Mouse (Mus musculus) heart, embryonic 10.5 days (tissue): Measurements from ENCODE around the gene Sycp2l. TPM values are rescaled to one million over a fixed set of nuclear protein-coding genes. Genes with fewer than 3 reads are reported as not detected.

Experiments used
- DNase-seq: peaks from one replicate; pipeline ENCODE4 v3.0.0-alpha.2; 2017; ENCODE audit warnings: low spot score
- H3K27ac ChIP-seq: fragments of 300-500 bp; sonication (generic); 2 replicates; pipeline ENCODE4 v1.5.1; 2016; ENCODE audit warnings: mild to moderate bottlenecking
- H3K27me3 ChIP-seq: fragments of 300-500 bp; sonication (generic); 2 replicates; pipeline ENCODE4 v1.6.1; 2016; ENCODE audit warnings: mild to moderate bottlenecking; ENCODE audit not compliant: poor library complexity, insufficient read depth, severe bottlenecking
- H3K36me3 ChIP-seq: fragments of 300-500 bp; sonication (generic); 2 replicates; pipeline ENCODE4 v1.6.1; 2016; ENCODE audit warnings: mild to moderate bottlenecking, moderate library complexity
- H3K4me1 ChIP-seq: fragments of 300-500 bp; sonication (generic); 2 replicates; pipeline ENCODE4 v1.6.1; 2016; ENCODE audit warnings: mild to moderate bottlenecking
- H3K4me3 ChIP-seq: fragments of 300-500 bp; sonication (generic); 2 replicates; pipeline ENCODE4 v1.5.1; 2016; ENCODE audit warnings: mild to moderate bottlenecking, moderate library complexity
- H3K9me3 ChIP-seq: fragments of 300-500 bp; sonication (generic); 2 replicates; pipeline ENCODE4 v1.6.1; 2016; ENCODE audit warnings: mild to moderate bottlenecking, moderate library complexity
- WGBS: fragments of 180-500 bp; shearing (Covaris S2); methylation state at CpG from one replicate; pipeline ENCODE4 v1.1.7; 2016; 5-methylcytosine and 5-hydroxymethylcytosine counted together
- polyA plus RNA-seq: library from polyadenylated mRNA; unstranded; fragments of >200 nt; fragmentation: Nextera tagmentation; extraction: Ambion mirVana; gene quantifications from 2 replicates; pipeline ENCODE4 v1.2.1, GENCODE M21; 2016

Sycp2l gene
- polyA plus RNA-seq, 1 experiment from 2014 or later: not detected

GRCm38 (mm10) chr13:41215669-41216068 is 101.6 kb downstream of the Sycp2l start:
- 79% methylated on average over 6 of the region's 6 CpGs for WGBS
- Histone ChIP-seq H3K4me1 (peaks cover 11% of the 10 kb centered on the region), H3K27me3 (no peaks in the 10 kb centered on the region), H3K36me3 (no peaks in the 10 kb centered on the region), H3K27ac (no peak overlapping the region), H3K4me3 (no peak overlapping the region), H3K9me3 (0 out of 2 replicates have a peak, but pooled peaks cover 1% of the 10 kb centered on the region)
- DNase-seq: no peak

GRCm38 (mm10) chr13:41216236-41216635 is 102.1 kb downstream of the Sycp2l start:
- peaks cover 11% of the 10 kb centered on the region for H3K4me1 ChIP-seq
- no peaks in the 10 kb centered on the region for H3K27me3 ChIP-seq
- H3K27ac ChIP-seq: no peak overlapping the region
- H3K9me3 ChIP-seq: 0 out of 2 replicates have a peak, but pooled peaks cover 5% of the 10 kb centered on the region
- no peak for DNase-seq
- 77% methylated on average over 3 of the region's 3 CpGs for WGBS
- H3K4me3 ChIP-seq: no peak overlapping the region
- H3K36me3 ChIP-seq: no peaks in the 10 kb centered on the region

- no peak overlapping the region for H3K4me3 ChIP-seq
- 0 out of 2 replicates have a peak, but pooled peaks cover 5% of the 10 kb centered on the region for H3K9me3 ChIP-seq
- no peak overlapping the region for H3K27ac ChIP-seq
- peaks cover 8% of the 10 kb centered on the region; the same call in 1 of the 2 replicates for H3K4me1 ChIP-seq
- H3K27me3 ChIP-seq: no peaks in the 10 kb centered on the region
- WGBS: 39% methylated on average over 1 of the region's 1 CpGs
- DNase-seq: no peak
- 0 out of 2 replicates have a peak, but pooled peaks cover 2% of the 10 kb centered on the region for H3K36me3 ChIP-seq
Measured at GRCm38 (mm10) chr13:41219056-41219455, 104.9 kb downstream of the Sycp2l start.

DNA sequence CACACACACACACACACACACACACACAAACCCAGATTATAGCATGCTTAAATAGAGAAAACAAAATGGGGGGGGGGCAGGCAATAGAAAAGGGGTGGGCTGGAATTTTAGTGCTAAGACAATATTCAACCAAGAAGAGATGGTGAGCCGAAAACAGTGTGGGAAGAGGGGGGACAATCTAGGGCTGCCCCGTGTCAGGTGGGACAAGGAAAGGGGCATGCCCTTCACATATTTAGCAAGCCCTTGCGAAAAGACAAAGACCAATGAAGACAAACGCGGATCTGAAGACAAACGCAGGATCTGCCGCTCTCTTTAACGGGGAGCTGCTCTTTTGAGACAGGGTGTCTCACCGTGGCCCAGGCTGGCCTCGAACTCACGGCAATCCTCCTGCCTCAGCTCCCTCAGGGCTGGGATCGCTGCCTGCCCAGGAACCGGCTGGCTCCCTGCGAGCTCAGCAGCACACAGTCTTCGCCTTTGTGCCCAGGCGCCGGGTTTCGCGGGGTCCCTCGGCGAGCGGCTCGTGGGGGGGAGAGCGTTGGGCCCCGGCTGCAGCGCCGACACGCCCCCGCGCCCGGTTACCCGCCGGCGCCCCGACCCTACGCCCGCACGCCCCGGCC is 105.7 kb downstream of the Sycp2l start:
- DNase-seq: peak; percentile 77
- H3K4me1 ChIP-seq: peaks cover 8% of the 10 kb centered on the region; the same call in 1 of the 2 replicates
- H3K36me3 ChIP-seq: 0 out of 2 replicates have a peak, but pooled peaks cover 2% of the 10 kb centered on the region
- peak overlapping the region; percentile 74 for H3K4me3 ChIP-seq
- peak overlapping the region; percentile 86 for H3K27ac ChIP-seq
- H3K9me3 ChIP-seq: 0 out of 2 replicates have a peak, but pooled peaks cover 5% of the 10 kb centered on the region
- no peaks in the 10 kb centered on the region for H3K27me3 ChIP-seq
- 4% methylated on average over 35 of the region's 39 CpGs for WGBS

GRCm38 (mm10) chr13:41220304-41220834 is 106.3 kb downstream of the Sycp2l start, which contains the start of gene Elovl2:
Gene Elovl2 (minus strand): TSS chr13:41220405.
- Histone ChIP-seq H3K4me3 (peak within 1 kb of the TSS; percentile 74), H3K27ac (peak within 1 kb of the TSS; percentile 86)

More at GRCm38 (mm10) chr13:41220304-41220834, 106.3 kb downstream of the Sycp2l start, which contains the start of gene Elovl2:
- no peaks in the 10 kb centered on the region for H3K27me3 ChIP-seq
- peaks cover 8% of the 10 kb centered on the region; the same call in 1 of the 2 replicates for H3K4me1 ChIP-seq
- 0 out of 2 replicates have a peak, but pooled peaks cover 2% of the 10 kb centered on the region for H3K36me3 ChIP-seq
- DNase-seq: peak; percentile 86
- under 1% methylated on average over 65 of the region's 77 CpGs for WGBS
- 0 out of 2 replicates have a peak, but pooled peaks cover 5% of the 10 kb centered on the region for H3K9me3 ChIP-seq

Other genes starting within 250 kb of the Sycp2l start
- gene Pak1ip1, start 113.3 kb upstream of the Sycp2l start, polyA plus RNA-seq: 66.1 and 72.1 TPM in 2 replicates
- gene Tmem14c, start 98.0 kb upstream of the Sycp2l start, polyA plus RNA-seq: 322 and 328 TPM in 2 replicates
- 0.43 and 0.53 TPM in 2 replicates for gene Mak, start 34.6 kb upstream of the Sycp2l start, polyA plus RNA-seq
- 0.06 and 0.09 TPM in 2 replicates for gene Gcm2, start 3.3 kb upstream of the Sycp2l start, polyA plus RNA-seq
- 4.1 and 15.5 TPM in 2 replicates for gene Elovl2, start 106.1 kb downstream of the Sycp2l start, polyA plus RNA-seq
- gene Smim13, start 135.5 kb downstream of the Sycp2l start, polyA plus RNA-seq: 11.4 TPM in 2 replicates
- not detected in 2 replicates for gene Gm17364, start 159.7 kb downstream of the Sycp2l start, polyA plus RNA-seq